ENCODE assay signal across 11 mouse cellular contexts in genomic region chr11:55974224-55974875, GRCm38 (mm10).
DNase-seq lines count a peak whose midpoint lies in the region; ATAC-seq and TF ChIP-seq lines count a peak whose summit lies in the region.
"Had no signal": no experiment of that assay in that cellular context is flagged by ENCODE, and none has a peak within 500 bp of the region (broad histone marks: within the 10 kb centered on the region; RNA-seq: fewer than 3 reads in every experiment).

No protein-coding gene starts in this region.

- H3K9ac ChIP-seq in midbrain, postnatal 0 days (replicated peaks; ENCODE audit: low read length, poor library complexity, severe bottlenecking), result no peak overlapping the region
- no peak overlapping the region for H3K9ac ChIP-seq in midbrain, embryonic 16.5 days (ENCODE audit: low read depth, low read length)
- H3K9ac ChIP-seq in forebrain, embryonic 12.5 days, result no peak overlapping the region
- no peak overlapping the region for H3K9ac ChIP-seq in lung, postnatal 0 days (replicated peaks; ENCODE audit: low read depth)
- H3K9ac ChIP-seq: lung, embryonic 15.5 days had no signal

- H3K27me3 ChIP-seq in midbrain, postnatal 0 days (ENCODE audit: insufficient read depth, low read length), result no peaks in the 10 kb centered on the region
- H3K27me3 ChIP-seq in midbrain, embryonic 16.5 days (ENCODE audit: control insufficient read depth, insufficient read depth, low read depth, low read length), result no peaks in the 10 kb centered on the region; the same call in 1 of the 2 replicates
- H3K27me3 ChIP-seq in forebrain, embryonic 12.5 days, result no peaks in the 10 kb centered on the region
- no peaks in the 10 kb centered on the region for H3K27me3 ChIP-seq in lung, postnatal 0 days (replicated peaks; ENCODE audit: insufficient read depth, low read length)
- H3K27me3 ChIP-seq: lung, embryonic 15.5 days had no signal

- H3K4me2 ChIP-seq in midbrain, postnatal 0 days (ENCODE audit: low read depth, low read length, poor library complexity, severe bottlenecking), result no peak overlapping the region
- H3K4me2 ChIP-seq in midbrain, embryonic 16.5 days (ENCODE audit: low read length), result no peak overlapping the region
- H3K4me2 ChIP-seq in forebrain, embryonic 12.5 days, result no peak overlapping the region
- H3K4me2 ChIP-seq in lung, postnatal 0 days (replicated peaks; ENCODE audit: low read depth, low read length), result no peak overlapping the region
- H3K4me2 ChIP-seq: lung, embryonic 15.5 days had no signal

- no peak for TF ChIP-seq EP300 in lung, postnatal 0 days (IDR thresholded peaks at IDR 0.05)

- peak; percentile 62 for DNase-seq in midbrain, postnatal 0 days (ENCODE audit: low spot score)
- peak; percentile 45 to 74 for DNase-seq in layer of hippocampus, adult 2 months (ENCODE audit: low spot score in 2 of 2)
- peak; percentile 21 for DNase-seq in neural tube, embryonic 10.5 days (ENCODE audit: extremely low spot score, low spot score)
- peak; percentile 24 for DNase-seq in telencephalon, adult 2 months (ENCODE audit: low read depth, low spot score)
- DNase-seq in lung, postnatal 0 days (ENCODE audit: low spot score), result no peak
- no peak for DNase-seq in adrenal gland, postnatal 10 days
- DNase-seq: adrenal gland, adult 8-10 months; cerebellum, adult 2 months had no signal

- no peaks in the 10 kb centered on the region for H3K9me3 ChIP-seq in midbrain, postnatal 0 days (ENCODE audit: low read length)
- H3K9me3 ChIP-seq in midbrain, embryonic 16.5 days (replicated peaks; ENCODE audit: control insufficient read depth, low read length, poor library complexity, severe bottlenecking), result no peaks in the 10 kb centered on the region
- no peaks in the 10 kb centered on the region for H3K9me3 ChIP-seq in forebrain, embryonic 12.5 days
- no peaks in the 10 kb centered on the region for H3K9me3 ChIP-seq in lung, postnatal 0 days (ENCODE audit: low read length)
- H3K9me3 ChIP-seq: lung, embryonic 15.5 days had no signal

- no peaks in the 10 kb centered on the region for H3K4me1 ChIP-seq in midbrain, postnatal 0 days (ENCODE audit: insufficient read depth, low read length)
- H3K4me1 ChIP-seq in midbrain, embryonic 16.5 days (ENCODE audit: control insufficient read depth, insufficient read depth, low read length), result no peaks in the 10 kb centered on the region
- no peaks in the 10 kb centered on the region for H3K4me1 ChIP-seq in forebrain, embryonic 12.5 days
- no peaks in the 10 kb centered on the region for H3K4me1 ChIP-seq in lung, postnatal 0 days (ENCODE audit: insufficient read depth, low read depth, low read length)
- H3K4me1 ChIP-seq: lung, embryonic 15.5 days had no signal

- no peak overlapping the region for H3K27ac ChIP-seq in midbrain, postnatal 0 days (ENCODE audit: low read depth, low read length)
- no peak overlapping the region for H3K27ac ChIP-seq in midbrain, embryonic 16.5 days (ENCODE audit: low read length)
- peak overlapping the region; percentile 75 for H3K27ac ChIP-seq in layer of hippocampus, adult 2 months
- no peak overlapping the region for H3K27ac ChIP-seq in forebrain, embryonic 12.5 days
- H3K27ac ChIP-seq in lung, postnatal 0 days (ENCODE audit: low read length), result no peak overlapping the region
- H3K27ac ChIP-seq: lung, embryonic 15.5 days had no signal

- WGBS in midbrain, postnatal 0 days, result 65% methylated on average over 10 of the region's 10 CpGs
- 75% methylated on average over 10 of the region's 10 CpGs for WGBS in midbrain, embryonic 16.5 days
- WGBS in forebrain, embryonic 12.5 days, result 79% methylated on average over 10 of the region's 10 CpGs
- 26% methylated on average over 10 of the region's 10 CpGs for WGBS in lung, postnatal 0 days

- TF ChIP-seq CTCF in midbrain, postnatal 0 days (IDR thresholded peaks at IDR 0.05), result no peak
- no peak for TF ChIP-seq CTCF in layer of hippocampus, adult 2 months (conservative IDR thresholded peaks at IDR 0.05)
- TF ChIP-seq CTCF in lung, postnatal 0 days (IDR thresholded peaks at IDR 0.05), result no peak

- H3K36me3 ChIP-seq in midbrain, postnatal 0 days (ENCODE audit: insufficient read depth, low read length), result no peaks in the 10 kb centered on the region
- no peaks in the 10 kb centered on the region for H3K36me3 ChIP-seq in midbrain, embryonic 16.5 days (ENCODE audit: control insufficient read depth, insufficient read depth, low read length)
- no peaks in the 10 kb centered on the region for H3K36me3 ChIP-seq in forebrain, embryonic 12.5 days (replicated peaks)
- H3K36me3 ChIP-seq in lung, postnatal 0 days (ENCODE audit: insufficient read depth, low read length), result no peaks in the 10 kb centered on the region
- H3K36me3 ChIP-seq: lung, embryonic 15.5 days had no signal

- ATAC-seq in midbrain, postnatal 0 days (ENCODE audit: low FRiP score), result no peak
- no peak for ATAC-seq in midbrain, embryonic 16.5 days
- ATAC-seq in forebrain, embryonic 12.5 days (ENCODE audit: low FRiP score), result no peak
- no peak for ATAC-seq in lung, postnatal 0 days

- no peak overlapping the region for H3K4me3 ChIP-seq in midbrain, postnatal 0 days (ENCODE audit: low read depth, low read length)
- no peak overlapping the region for H3K4me3 ChIP-seq in midbrain, embryonic 16.5 days (ENCODE audit: low read depth, low read length)
- H3K4me3 ChIP-seq in layer of hippocampus, adult 2 months, result peak overlapping the region; percentile 27; the same call in 1 of the 2 replicates
- no peak overlapping the region for H3K4me3 ChIP-seq in forebrain, embryonic 12.5 days (replicated peaks)
- no peak overlapping the region for H3K4me3 ChIP-seq in lung, postnatal 0 days (ENCODE audit: low read depth, low read length)
- H3K4me3 ChIP-seq: lung, embryonic 15.5 days had no signal

Comparison
In these comparisons a context has a peak if more than half of its experiments do, and no peak if none do; other contexts are left out.
1. DNase-seq: peak in midbrain, postnatal 0 days (single experiment), layer of hippocampus, adult 2 months (2 of 2), neural tube, embryonic 10.5 days (single experiment) and telencephalon, adult 2 months (single experiment); none in lung, postnatal 0 days (single experiment) and adrenal gland, postnatal 10 days (single experiment).